Mouse (Mus musculus): ENCODE results near the gene Nr1i3.

Gene Nr1i3

GRCm38 (mm10) chr1:171251594-171252324 is 38.0 kb downstream of the Nr1i3 start:
- no peak for DNase-seq (ENCODE audit: low spot score in 2 of 2)

GRCm38 (mm10) chr1:171252415-171252814 is 38.6 kb downstream of the Nr1i3 start:
- DNase-seq (ENCODE audit: low spot score in 2 of 2): no peak

- no peak for DNase-seq (ENCODE audit: low spot score in 2 of 2)
These were observed 42.5 kb downstream of the Nr1i3 start for GRCm38 (mm10) chr1:171256095-171256818.

- peak; percentile 72 to 78 for DNase-seq (ENCODE audit: low spot score in 2 of 2)
These were observed 43.3 kb downstream of the Nr1i3 start for GRCm38 (mm10) chr1:171256937-171257548.

GRCm38 (mm10) chr1:171257781-171258180 is 44.0 kb downstream of the Nr1i3 start:
- no peak for DNase-seq (ENCODE audit: low spot score in 2 of 2)

- no peak for DNase-seq (ENCODE audit: low spot score in 2 of 2)
These were observed 45.2 kb downstream of the Nr1i3 start for GRCm38 (mm10) chr1:171258921-171259320.

GRCm38 (mm10) chr1:171260316-171260715 is 46.5 kb downstream of the Nr1i3 start:
- no peak for DNase-seq (ENCODE audit: low spot score in 2 of 2)

GRCm38 (mm10) chr1:171262594-171263130 is 48.9 kb downstream of the Nr1i3 start:
- DNase-seq (ENCODE audit: low spot score in 2 of 2): peak; percentile 89 to 93

GRCm38 (mm10) chr1:171263185-171263611 is 49.4 kb downstream of the Nr1i3 start:
- peak; percentile 73 to 85 for DNase-seq (ENCODE audit: low spot score in 2 of 2)

- DNase-seq (ENCODE audit: low spot score in 2 of 2): no peak
These were observed 50.1 kb downstream of the Nr1i3 start for GRCm38 (mm10) chr1:171263666-171264461.

- DNase-seq (ENCODE audit: low spot score in 2 of 2): no peak
These were observed 52.4 kb downstream of the Nr1i3 start for GRCm38 (mm10) chr1:171265971-171266744.

- no peak for DNase-seq (ENCODE audit: low spot score in 2 of 2)
These were observed 54.6 kb downstream of the Nr1i3 start for GRCm38 (mm10) chr1:171268341-171268740.

- DNase-seq (ENCODE audit: low spot score in 2 of 2): peak; percentile 96
These were observed 56.2 kb downstream of the Nr1i3 start, which contains the start of gene B4galt3 for GRCm38 (mm10) chr1:171269848-171270572. Gene B4galt3, plus strand, starts transcription at chr1:171270328.
